Mouse (Mus musculus) large intestine, adult 2 months (tissue): ENCODE results near the gene Gm20869. TPM values are rescaled to one million over a fixed set of nuclear protein-coding genes. Genes with fewer than 3 reads are reported as not detected.
"Not testable (repeated sequence)": the region's sequence is repeated elsewhere in the genome, so short reads cannot be mapped to it uniquely, and the experiment has no call there.

Source experiments
- DNase-seq: peaks from one replicate; pipeline ENCODE4 v3.0.0-alpha.2; 2012; ENCODE audit warnings: low read depth, low spot score
- WGBS: fragments of 180-500 bp; shearing (Covaris S2); methylation state at CpG from one replicate; pipeline ENCODE4 v1.1.7; 2018; 5-methylcytosine and 5-hydroxymethylcytosine counted together
- polyA plus RNA-seq: library from polyadenylated mRNA; depleted of rRNA; stranded (reverse); fragments of >200 nt; gene quantifications from 2 replicates; pipeline ENCODE4 v1.2.3, GENCODE M21; 2012; rRNA removed

Gm20869 gene
- not detected in 2 replicates for polyA plus RNA-seq

DNA sequence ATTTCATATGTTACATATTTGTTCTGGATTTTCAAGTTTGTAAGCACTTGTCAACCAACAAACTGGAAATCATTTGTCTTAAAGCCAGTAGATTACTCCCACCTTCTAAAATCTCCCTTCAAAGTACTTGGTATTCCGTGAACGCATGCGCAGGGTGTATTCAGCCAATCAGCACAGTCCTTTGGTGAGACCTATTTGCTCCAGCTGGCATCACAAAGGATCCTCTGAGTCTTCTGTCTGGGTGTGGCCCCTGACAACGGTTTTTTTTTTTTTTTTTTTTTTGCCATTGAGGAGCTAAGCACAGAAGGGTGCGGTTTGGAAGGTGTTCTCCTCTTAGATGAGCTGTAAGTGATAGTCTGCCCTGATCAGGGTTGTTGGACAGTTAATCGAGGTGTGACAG lies at the start of gene Gm20869:
TSS of gene Gm20869 (plus strand) at position 301 of the 400 bp plus-strand sequence.
- no CpG with 5 or more reads among the region's 6 CpGs for WGBS
- DNase-seq, result not testable (repeated sequence)

Other genes with a start within 250 kb of the Gm20869 start
- gene Gm20870, start 222.6 kb downstream of the Gm20869 start, polyA plus RNA-seq, result not detected in 2 replicates